Mouse (Mus musculus) hindbrain, embryonic 13.5 days (tissue): ENCODE data around the gene Rnaset2a. TPM values are rescaled to one million over a fixed set of nuclear protein-coding genes. Genes with fewer than 3 reads are reported as not detected.
"Not testable (repeated sequence)": the region's sequence is repeated elsewhere in the genome, so short reads cannot be mapped to it uniquely, and the experiment has no call there.

ENCODE experiments used
- ATAC-seq: fragments of 200-750 bp; cut with Nextera tagmentation; 2 replicates; pipeline ENCODE4 v1.8.0; 2017; ENCODE audit warnings: moderate TSS enrichment; ENCODE audit not compliant: low FRiP score
- H3K27ac ChIP-seq: fragments of 300-500 bp; sonication (generic); 2 replicates; pipeline ENCODE4 v1.5.1; 2015; ENCODE audit warnings: inconsistent platforms, mild to moderate bottlenecking, moderate library complexity
- H3K27me3 ChIP-seq: fragments of 300-500 bp; sonication (generic); 2 replicates; pipeline ENCODE4 v1.6.1; 2015; ENCODE audit warnings: mild to moderate bottlenecking, inconsistent platforms
- H3K36me3 ChIP-seq: fragments of 300-500 bp; sonication (generic); 2 replicates; pipeline ENCODE4 v1.6.1; 2015; ENCODE audit warnings: mild to moderate bottlenecking, inconsistent platforms
- H3K4me1 ChIP-seq: fragments of 300-500 bp; sonication (generic); replicated peaks from 2 replicates; pipeline ENCODE4 v1.6.1; 2015; ENCODE audit warnings: inconsistent platforms
- H3K4me2 ChIP-seq: fragments of 300-500 bp; sonication (generic); 2 replicates; pipeline ENCODE4 v1.6.1; 2015; ENCODE audit warnings: inconsistent platforms, mild to moderate bottlenecking, moderate library complexity
- H3K4me3 ChIP-seq: fragments of 300-500 bp; sonication (generic); 2 replicates; pipeline ENCODE4 v1.5.1; 2015; ENCODE audit warnings: mild to moderate bottlenecking, inconsistent platforms
- H3K9ac ChIP-seq: fragments of 300-500 bp; sonication (generic); 2 replicates; pipeline ENCODE4 v1.6.1; 2015; ENCODE audit warnings: mild to moderate bottlenecking, inconsistent platforms
- H3K9me3 ChIP-seq: fragments of 300-500 bp; sonication (generic); 2 replicates; pipeline ENCODE4 v1.6.1; 2016; ENCODE audit warnings: inconsistent platforms
- WGBS: fragments of 180-500 bp; shearing (Covaris S2); methylation state at CpG from one replicate; pipeline ENCODE4 v1.1.7; 2015; 5-methylcytosine and 5-hydroxymethylcytosine counted together
- polyA plus RNA-seq: library from polyadenylated mRNA; unstranded; fragments of >200 nt; fragmentation: Nextera tagmentation; extraction: Ambion mirVana; gene quantifications from 2 replicates; pipeline ENCODE4 v1.2.1, GENCODE M21; 2015

Gene Rnaset2a
- polyA plus RNA-seq, 1 experiment from 2014 or later, result 15.2 TPM

GRCm38 (mm10) chr17:8165608-8165945 lies 17.7 kb upstream of the Rnaset2a start:
- not testable (repeated sequence) for H3K27me3 ChIP-seq, H3K9me3 ChIP-seq, H3K4me1 ChIP-seq, ATAC-seq
- H3K4me3 ChIP-seq, result peak overlapping the region; percentile 54
- H3K4me2 ChIP-seq, result peak overlapping the region; percentile 53
- peak overlapping the region; percentile 69 for H3K9ac ChIP-seq
- peak overlapping the region; percentile 58 for H3K27ac ChIP-seq
- H3K36me3 ChIP-seq, result peaks cover 13% of the 10 kb centered on the region
- WGBS, result 1% methylated on average over 34 of the region's 42 CpGs

DNA sequence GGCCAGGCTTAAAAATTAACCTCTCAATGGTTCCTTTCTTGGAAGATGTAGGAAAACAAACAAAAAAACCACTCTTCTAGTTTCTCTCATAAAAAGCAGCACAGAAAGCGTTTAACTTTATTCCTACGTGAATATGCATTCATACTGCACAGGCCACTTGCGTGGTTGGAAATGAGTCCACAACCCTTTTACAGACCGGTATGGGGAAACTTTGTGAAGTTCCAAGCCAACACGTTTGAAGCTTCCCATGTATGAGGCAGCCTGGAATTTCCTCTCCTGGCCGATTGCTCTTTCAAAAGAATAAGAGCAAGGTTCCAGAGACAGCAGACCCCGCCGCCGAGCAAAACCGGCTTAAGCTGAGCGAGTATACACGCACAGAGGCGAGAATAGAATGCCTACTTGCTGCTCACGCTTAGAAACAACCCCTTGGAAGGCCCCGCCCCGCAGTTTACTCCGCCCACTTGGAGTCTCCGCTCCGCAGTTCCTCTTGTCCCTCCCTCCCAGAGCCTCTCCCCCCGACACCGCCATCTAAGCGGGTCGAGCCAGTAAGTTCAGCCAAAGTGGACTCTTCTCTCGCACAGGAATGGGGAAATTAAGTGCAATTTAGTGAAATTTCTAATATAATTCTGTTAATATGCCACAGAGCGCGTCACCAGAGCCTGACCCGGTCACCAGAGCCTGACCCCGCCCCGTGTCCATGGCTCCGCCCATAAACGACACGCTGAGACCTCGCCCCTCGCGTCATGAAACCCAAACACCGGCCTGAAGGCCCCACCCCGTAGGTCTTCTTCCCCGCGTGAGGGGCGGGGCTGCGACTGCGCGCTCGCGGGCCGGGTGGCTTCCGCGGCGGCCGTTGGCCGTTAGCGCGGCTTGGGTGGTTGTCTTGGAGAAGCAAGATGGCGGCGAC lies 17.1 kb upstream of the Rnaset2a start, which contains the start of gene Fgfr1op:
Gene Fgfr1op, plus strand, starts transcription at position 801 of the 907 bp plus-strand sequence.
- WGBS, result 2% methylated on average over 19 of the region's 55 CpGs

GRCm38 (mm10) chr17:8160969-8161368 lies 13.1 kb upstream of the Rnaset2a start:
- not testable (repeated sequence) for H3K4me1 ChIP-seq, ATAC-seq, H3K27me3 ChIP-seq, H3K9ac ChIP-seq, H3K27ac ChIP-seq, H3K9me3 ChIP-seq, H3K4me3 ChIP-seq, H3K4me2 ChIP-seq, H3K36me3 ChIP-seq
- WGBS, result 45% methylated on average over 3 of the region's 3 CpGs

More for the DNA sequence above, 17.1 kb upstream of the Rnaset2a start, which contains the start of gene Fgfr1op:
- ATAC-seq, result peak; percentile 97
- H3K4me1 ChIP-seq, H3K27me3 ChIP-seq, H3K36me3 ChIP-seq, H3K9me3 ChIP-seq: not testable (repeated sequence)
- Histone ChIP-seq H3K9ac (peak within 1 kb of the TSS; percentile 69), H3K4me3 (peak within 1 kb of the TSS; percentile 54), H3K27ac (peak within 1 kb of the TSS; percentile 58), H3K4me2 (peak within 1 kb of the TSS; percentile 53)

- H3K36me3 ChIP-seq, H3K4me2 ChIP-seq, ATAC-seq, H3K27me3 ChIP-seq, H3K9ac ChIP-seq, H3K4me1 ChIP-seq, H3K27ac ChIP-seq, H3K9me3 ChIP-seq, H3K4me3 ChIP-seq: not testable (repeated sequence)
- no CpG with 5 or more reads among the region's 1 CpGs for WGBS
Measured at GRCm38 (mm10) chr17:8158627-8159026, 10.7 kb upstream of the Rnaset2a start.

DNA sequence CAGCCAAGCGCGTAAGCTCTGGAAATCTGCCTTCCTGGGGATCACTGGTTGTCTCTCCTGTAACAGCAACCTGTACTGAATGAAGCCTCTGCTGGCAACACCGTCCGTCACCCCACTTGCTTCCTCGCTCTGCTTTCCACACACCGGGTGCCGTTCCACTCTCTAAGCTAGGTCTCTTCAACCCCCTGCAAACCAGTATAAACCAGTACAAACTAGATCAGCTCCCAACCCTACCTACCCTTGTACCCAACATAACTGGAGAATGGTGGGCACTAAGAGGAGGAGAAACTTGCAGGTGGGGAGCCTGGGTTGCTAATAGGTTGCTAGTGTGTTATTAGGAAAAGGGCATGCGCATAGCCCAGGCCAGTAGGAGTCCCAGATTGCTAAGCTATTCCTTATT lies 8.1 kb upstream of the Rnaset2a start:
- not testable (repeated sequence) for ATAC-seq, H3K4me3 ChIP-seq, H3K9me3 ChIP-seq, H3K9ac ChIP-seq, H3K4me1 ChIP-seq, H3K27ac ChIP-seq, H3K4me2 ChIP-seq, H3K27me3 ChIP-seq, H3K36me3 ChIP-seq
- whole genome bisulfite sequencing, result 100% methylated on average over 1 of the region's 8 CpGs

DNA sequence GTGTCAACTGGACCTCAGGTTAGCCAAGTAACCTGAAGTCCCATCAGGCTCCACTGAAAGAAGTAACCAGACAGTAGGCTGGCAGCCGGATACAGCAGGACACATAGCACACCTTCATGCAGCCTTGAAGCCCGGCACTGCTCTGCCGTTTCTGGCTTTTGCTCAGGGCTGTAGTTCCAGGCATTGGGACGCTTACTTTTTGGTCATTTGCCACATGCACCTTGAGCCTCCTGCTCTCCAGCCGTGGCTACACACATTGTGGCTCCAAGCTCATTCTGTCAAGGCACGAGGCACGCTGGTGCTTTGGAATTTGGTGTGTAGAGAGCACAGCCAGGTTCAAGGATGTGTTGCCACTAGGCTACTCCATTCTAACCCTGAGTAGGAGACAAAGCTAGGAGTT lies 7.1 kb upstream of the Rnaset2a start:
- H3K9me3 ChIP-seq, H3K4me3 ChIP-seq, ATAC-seq, H3K4me1 ChIP-seq, H3K4me2 ChIP-seq, H3K36me3 ChIP-seq, H3K27me3 ChIP-seq, H3K27ac ChIP-seq, H3K9ac ChIP-seq: not testable (repeated sequence)
- WGBS, result 90% methylated on average over 7 of the region's 7 CpGs

GRCm38 (mm10) chr17:8146931-8147330 lies 966 bp downstream of the Rnaset2a start:
- H3K9me3 ChIP-seq, H3K4me1 ChIP-seq, H3K27me3 ChIP-seq, H3K27ac ChIP-seq, H3K36me3 ChIP-seq: not testable (repeated sequence)
- H3K9ac ChIP-seq, result peak overlapping the region; percentile 67
- peak overlapping the region; percentile 51 for H3K4me3 ChIP-seq
- peak; percentile 11; the same call in 1 of the 2 replicates for ATAC-seq
- 30% methylated on average over 5 of the region's 5 CpGs for WGBS
- peak overlapping the region; percentile 62 for H3K4me2 ChIP-seq

GRCm38 (mm10) chr17:8143802-8144673 lies 3.9 kb downstream of the Rnaset2a start:
- not testable (repeated sequence) for H3K9ac ChIP-seq, ATAC-seq, H3K4me3 ChIP-seq, H3K4me1 ChIP-seq, H3K9me3 ChIP-seq, H3K27ac ChIP-seq, H3K27me3 ChIP-seq, H3K36me3 ChIP-seq, H3K4me2 ChIP-seq
- WGBS, result 67% methylated on average over 11 of the region's 14 CpGs

- not testable (repeated sequence) for H3K9me3 ChIP-seq, H3K4me1 ChIP-seq, ATAC-seq, H3K4me3 ChIP-seq, H3K36me3 ChIP-seq, H3K4me2 ChIP-seq, H3K27me3 ChIP-seq, H3K27ac ChIP-seq, H3K9ac ChIP-seq
- 81% methylated on average over 3 of the region's 3 CpGs for WGBS
Measured at GRCm38 (mm10) chr17:8140210-8140609, 7.7 kb downstream of the Rnaset2a start.

- not testable (repeated sequence) for H3K9ac ChIP-seq, H3K27me3 ChIP-seq, H3K27ac ChIP-seq, H3K36me3 ChIP-seq, H3K9me3 ChIP-seq, H3K4me1 ChIP-seq, H3K4me2 ChIP-seq, ATAC-seq, H3K4me3 ChIP-seq
- 99% methylated on average over 5 of the region's 5 CpGs for WGBS
Measured at GRCm38 (mm10) chr17:8138116-8138515, 9.8 kb downstream of the Rnaset2a start.

- H3K27ac ChIP-seq, H3K4me1 ChIP-seq, H3K4me2 ChIP-seq, H3K9ac ChIP-seq, H3K36me3 ChIP-seq, ATAC-seq, H3K4me3 ChIP-seq, H3K27me3 ChIP-seq, H3K9me3 ChIP-seq: not testable (repeated sequence)
- no CpG with 5 or more reads among the region's 6 CpGs for WGBS
Measured at GRCm38 (mm10) chr17:8130849-8131248, 17.0 kb downstream of the Rnaset2a start.

DNA sequence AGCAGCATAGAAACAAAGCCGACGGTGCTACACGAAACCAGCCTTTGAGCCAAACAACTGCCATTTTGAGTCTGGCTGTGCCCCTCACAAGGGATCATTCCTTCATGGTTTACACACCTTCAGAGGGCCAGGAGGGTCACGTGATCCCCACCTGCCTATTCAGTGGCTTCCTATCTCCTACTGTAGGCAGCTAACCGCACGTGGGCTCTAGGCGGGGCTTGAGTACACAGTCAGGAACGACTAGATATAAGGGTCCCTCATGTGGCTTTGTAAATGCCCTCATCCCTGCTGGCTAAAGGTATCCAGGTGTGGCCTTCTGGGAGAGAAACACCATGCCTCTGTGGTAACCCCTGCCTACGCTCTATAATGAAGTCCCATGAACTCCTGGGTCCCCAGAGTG lies 18.3 kb downstream of the Rnaset2a start:
- not testable (repeated sequence) for H3K9ac ChIP-seq
- WGBS, result 91% methylated on average over 9 of the region's 9 CpGs

More for the DNA sequence above, 18.3 kb downstream of the Rnaset2a start:
- not testable (repeated sequence) for H3K27ac ChIP-seq, ATAC-seq, H3K36me3 ChIP-seq, H3K9me3 ChIP-seq, H3K4me3 ChIP-seq, H3K4me1 ChIP-seq, H3K4me2 ChIP-seq, H3K27me3 ChIP-seq
